Mouse (Mus musculus) liver, adult 2 months (tissue): ENCODE measurements around the gene 1700029I15Rik.
A peak's percentile ranks its signal among the peaks of the same experiment; 100 is the strongest.

Experiments used
- CTCF ChIP-seq: fragments of 200-500 bp; IDR thresholded peaks from 2 replicates; pipeline ENCODE4 v1.5.1; 2011; ENCODE audit warnings: low read depth, low read length, control low read depth
- POLR2A ChIP-seq: fragments of 200-500 bp; IDR thresholded peaks from 2 replicates; pipeline ENCODE4 v1.6.1; 2011; ENCODE audit warnings: low read length, control low read depth; ENCODE audit not compliant: insufficient read depth; ENCODE audit errors: extremely low read depth

- no peak for TF ChIP-seq CTCF
- TF ChIP-seq POLR2A: peak; percentile 98
These were observed 51.4 kb downstream of the 1700029I15Rik start, which contains the start of gene Cry2 for GRCm38 (mm10) chr2:92433578-92434374.
